Mouse (Mus musculus): ENCODE data around the gene Kpna6.

- no peak for TF ChIP-seq CTCF (IDR thresholded peaks at IDR 0.05; ENCODE audit: borderline replicate concordance, control insufficient read depth, extremely low read depth, insufficient read depth, low read length, poor library complexity)
- TF ChIP-seq POLR2A (IDR thresholded peaks at IDR 0.05; ENCODE audit: control insufficient read depth, extremely low read depth, insufficient read depth, low read length, poor library complexity), result no peak
Measured at GRCm38 (mm10) chr4:129702454-129702853, 29.9 kb upstream of the Kpna6 start.

Data from thymus, adult 2 months (tissue).